Mouse (Mus musculus): ENCODE data around the gene Cluh. TPM values are rescaled to one million over a fixed set of nuclear protein-coding genes. Genes with fewer than 3 reads are reported as not detected.
A peak's percentile ranks its signal among the peaks of the same experiment; 100 is the strongest.

Gene Cluh
- total and polyA plus RNA-seq, 3 experiments = 63.1 to 151 (median 86.4) TPM

- H3K36me3 ChIP-seq (replicated peaks in 1 of 2; ENCODE audit: control insufficient read depth in 1 of 2, insufficient read depth in 1 of 2, low read length in 1 of 2) = peaks cover 60 to 91% of the 10 kb centered on the region in 2 experiments
- no peaks in the 10 kb centered on the region for H3K9me3 ChIP-seq (replicated peaks; ENCODE audit: low read length)
- dilution Hi-C loops (cut with MboI; ENCODE audit: extremely low pct_ligation_motif_present, extremely low pct_unique_long_range_greater_than_20kb, low sequenced_read_pairs) (no loop called here), in situ Hi-C loops (cut with MboI; ENCODE audit: low pct_ligation_motif_present, low pct_unique_long_range_greater_than_20kb, low sequenced_read_pairs) (no loop called here)
- no peak for DNase-seq (ENCODE audit: extremely low read depth)
- TF ChIP-seq CHD2 (IDR thresholded peaks at IDR 0.05; ENCODE audit: low read length) (no peak), CHD1 (IDR thresholded peaks at IDR 0.05; ENCODE audit: low read depth, low read length) (no peak), POLR2AphosphoS2 (IDR thresholded peaks at IDR 0.05; ENCODE audit: low read depth, low read length) (0 out of 2 replicates have a peak, but pooled peaks have one; percentile 65), MAX (IDR thresholded peaks at IDR 0.05; ENCODE audit: low read length) (no peak)
- H3K4me2 ChIP-seq (ENCODE audit: insufficient read depth, low read depth, poor library complexity, severe bottlenecking) = no peak overlapping the region
- H3K4me1 ChIP-seq (ENCODE audit: control insufficient read depth in 1 of 2, insufficient read depth in 2 of 2) = no peaks in the 10 kb centered on the region
- H3K27me3 ChIP-seq (replicated peaks) = no peaks in the 10 kb centered on the region
- peaks cover 9% of the 10 kb centered on the region; the same call in 1 of the 2 replicates for H3K79me2 ChIP-seq (replicated peaks; ENCODE audit: control insufficient read depth, extremely low read depth, insufficient read depth, poor library complexity, severe bottlenecking)
- no peak overlapping the region for H3K27ac ChIP-seq (ENCODE audit: insufficient read depth, low read depth)
- no peak overlapping the region for H3K9ac ChIP-seq (ENCODE audit: insufficient read depth, low read depth)
- H3K4me3 ChIP-seq (replicated peaks in 1 of 3; ENCODE audit: low read depth in 2 of 3, low read length in 2 of 3, poor library complexity in 1 of 3) = no peak overlapping the region
Measured at GRCm38 (mm10) chr11:74675156-74675555, 25.9 kb downstream of the Cluh start.

GRCm38 (mm10) chr11:74692151-74692550 is 42.9 kb downstream of the Cluh start:
- no peaks in the 10 kb centered on the region for H3K9me3 ChIP-seq (replicated peaks; ENCODE audit: low read length)
- H3K27ac ChIP-seq (ENCODE audit: insufficient read depth, low read depth) = no peak overlapping the region
- H3K27me3 ChIP-seq (replicated peaks) = no peaks in the 10 kb centered on the region
- H3K4me2 ChIP-seq (ENCODE audit: insufficient read depth, low read depth, poor library complexity, severe bottlenecking) = no peak overlapping the region
- H3K79me2 ChIP-seq (replicated peaks; ENCODE audit: control insufficient read depth, extremely low read depth, insufficient read depth, poor library complexity, severe bottlenecking) = peaks cover 60% of the 10 kb centered on the region
- no peak overlapping the region for H3K9ac ChIP-seq (ENCODE audit: insufficient read depth, low read depth)
- H3K36me3 ChIP-seq (replicated peaks in 1 of 2; ENCODE audit: control insufficient read depth in 1 of 2, insufficient read depth in 1 of 2, low read length in 1 of 2) = peaks cover 28 to 72% of the 10 kb centered on the region in 2 experiments
- dilution Hi-C loops (cut with MboI; ENCODE audit: extremely low pct_ligation_motif_present, extremely low pct_unique_long_range_greater_than_20kb, low sequenced_read_pairs) (no loop called here), in situ Hi-C loops (cut with MboI; ENCODE audit: low pct_ligation_motif_present, low pct_unique_long_range_greater_than_20kb, low sequenced_read_pairs) (no loop called here)
- TF ChIP-seq RAD21 (IDR thresholded peaks at IDR 0.05; ENCODE audit: low read depth, low read length) = no peak
- no peak for TF ChIP-seq ELF1 (IDR thresholded peaks at IDR 0.05; ENCODE audit: low read depth, low read length)
- no peak for TF ChIP-seq MAFK (IDR thresholded peaks at IDR 0.05; ENCODE audit: insufficient replicate concordance, low read length)
- TF ChIP-seq TCF12 (IDR thresholded peaks at IDR 0.05; ENCODE audit: low read depth, low read length) = no peak
- TF ChIP-seq ETS1 (conservative IDR thresholded peaks at IDR 0.05; ENCODE audit: low read depth, low read length) = no peak
- no peak for TF ChIP-seq IRF4 (IDR thresholded peaks at IDR 0.05; ENCODE audit: low read depth, low read length)
- TF ChIP-seq MAZ (IDR thresholded peaks at IDR 0.05; ENCODE audit: low read depth, low read length) = no peak
- TF ChIP-seq MAX (IDR thresholded peaks at IDR 0.05; ENCODE audit: low read length) = no peak
- no peak for TF ChIP-seq HCFC1 (IDR thresholded peaks at IDR 0.05; ENCODE audit: low read depth, low read length)
- no peak for TF ChIP-seq ZNF384 (IDR thresholded peaks at IDR 0.05; ENCODE audit: low read depth, low read length)
- TF ChIP-seq ZKSCAN1 (IDR thresholded peaks at IDR 0.05; ENCODE audit: borderline replicate concordance, low read depth, low read length) = no peak
- TF ChIP-seq MYC (IDR thresholded peaks at IDR 0.05; ENCODE audit: low read depth, low read length) = no peak
- H3K4me1 ChIP-seq (ENCODE audit: control insufficient read depth in 1 of 2, insufficient read depth in 2 of 2) = no peaks in the 10 kb centered on the region
- no peak for DNase-seq (ENCODE audit: extremely low read depth)
- H3K4me3 ChIP-seq (replicated peaks in 1 of 3; ENCODE audit: low read depth in 2 of 3, low read length in 2 of 3, poor library complexity in 1 of 3) = no peak overlapping the region

Data from CH12.LX (cell line).